Mouse (Mus musculus): ENCODE measurements around the gene Nox3. TPM values are rescaled to one million over a fixed set of nuclear protein-coding genes. Genes with fewer than 3 reads are reported as not detected.

Nox3 gene
- polyA plus RNA-seq (2012; rRNA removed) = 0.06 TPM in 1 of 2 replicates, not detected in the other

GRCm38 (mm10) chr17:3696161-3696560, at the start of gene Nox3:
TSS of gene Nox3 (minus strand) at chr17:3696261.

Other genes with a start within 250 kb of the Nox3 start
- gene Cldn20, start 163.7 kb downstream of the Nox3 start, polyA plus RNA-seq (2012; rRNA removed) = 0.10 TPM in 1 of 2 replicates, not detected in the other
- gene Tfb1m, start 138.5 kb downstream of the Nox3 start, polyA plus RNA-seq (2012; rRNA removed) = 16.8 and 19.5 TPM in 2 replicates

All from central nervous system, embryonic 11.5 days (tissue).